Mouse (Mus musculus) lung, embryonic 14.5 days (tissue): Measurements from ENCODE around the gene Hecw2. TPM values are rescaled to one million over a fixed set of nuclear protein-coding genes. Genes with fewer than 3 reads are reported as not detected.

Experiments used
- ATAC-seq: fragments of 200-750 bp; cut with Nextera tagmentation; 2 replicates; pipeline ENCODE4 v1.8.0; 2017; ENCODE audit warnings: mild to moderate bottlenecking, moderate TSS enrichment, moderate library complexity; ENCODE audit not compliant: insufficient read depth
- DNase-seq: peaks from one replicate; pipeline ENCODE4 v3.0.0-alpha.2; 2015
- H3K27ac ChIP-seq: fragments of 300-500 bp; sonication (generic); 2 replicates; pipeline ENCODE4 v1.5.1; 2014; ENCODE audit warnings: low read depth, mild to moderate bottlenecking, moderate library complexity
- H3K27me3 ChIP-seq: fragments of 300-500 bp; sonication (generic); 2 replicates; pipeline ENCODE4 v1.6.1; 2014; ENCODE audit warnings: low read length, control low read depth; ENCODE audit not compliant: insufficient read depth
- H3K36me3 ChIP-seq: fragments of 300-500 bp; sonication (generic); 2 replicates; pipeline ENCODE4 v1.6.1; 2014; ENCODE audit warnings: control low read depth; ENCODE audit not compliant: insufficient read depth
- H3K4me1 ChIP-seq: fragments of 300-500 bp; sonication (generic); 2 replicates; pipeline ENCODE4 v1.6.1; 2014; ENCODE audit warnings: antibody characterized with exemption, control low read depth; ENCODE audit not compliant: insufficient read depth
- H3K4me2 ChIP-seq: fragments of 300-500 bp; sonication (generic); 2 replicates; pipeline ENCODE4 v1.6.1; 2014; ENCODE audit warnings: mild to moderate bottlenecking
- H3K4me3 ChIP-seq: fragments of 300-500 bp; sonication (generic); 2 replicates; pipeline ENCODE4 v1.5.1; 2014; ENCODE audit warnings: low read depth, low read length
- H3K9ac ChIP-seq: fragments of 300-500 bp; sonication (generic); 2 replicates; pipeline ENCODE4 v1.6.1; 2014
- H3K9me3 ChIP-seq: fragments of 300-500 bp; sonication (generic); 2 replicates; pipeline ENCODE4 v1.6.1; 2016; ENCODE audit warnings: low read depth, low read length, control low read depth
- CTCF ChIP-seq: IDR thresholded peaks from 2 replicates; pipeline ENCODE4 v1.5.1; 2016; ENCODE audit warnings: antibody characterized with exemption, low read depth
- WGBS: fragments of 180-500 bp; shearing (Covaris S2); extraction: QIAGEN DNeasy Blood & Tissue Kit; methylation state at CpG from one replicate; pipeline ENCODE4 v1.1.7; 2014; 5-methylcytosine and 5-hydroxymethylcytosine counted together
- polyA plus RNA-seq: library from polyadenylated mRNA; unstranded; fragments of >200 nt; fragmentation: Nextera tagmentation; extraction: Ambion mirVana; gene quantifications from 2 replicates; pipeline ENCODE4 v1.2.1, GENCODE M21; 2014

Hecw2 gene
- polyA plus RNA-seq, 1 experiment from 2014 or later, result 5.8 TPM

GRCm38 (mm10) chr1:53784291-53784720 is 410.7 kb downstream of the Hecw2 start:
- Histone ChIP-seq H3K4me1 (no peaks in the 10 kb centered on the region), H3K4me2 (peak overlapping the region; percentile 74), H3K9me3 (no peaks in the 10 kb centered on the region), H3K9ac (peak overlapping the region; percentile 86), H3K27me3 (no peaks in the 10 kb centered on the region), H3K36me3 (no peaks in the 10 kb centered on the region), H3K4me3 (peak overlapping the region; percentile 87), H3K27ac (peak overlapping the region; percentile 91)
- ATAC-seq (peak; percentile 42), DNase-seq (peak; percentile 71)
- TF ChIP-seq CTCF, result no peak
- WGBS, result under 1% methylated on average over 17 of the region's 17 CpGs

GRCm38 (mm10) chr1:53782956-53783355 is 412.0 kb downstream of the Hecw2 start:
- TF ChIP-seq CTCF, result no peak
- Histone ChIP-seq H3K9me3 (no peaks in the 10 kb centered on the region), H3K9ac (no peak overlapping the region), H3K4me1 (no peaks in the 10 kb centered on the region), H3K4me2 (no peak overlapping the region), H3K36me3 (no peaks in the 10 kb centered on the region), H3K27ac (no peak overlapping the region), H3K27me3 (no peaks in the 10 kb centered on the region), H3K4me3 (no peak overlapping the region)
- 89% methylated on average over 1 of the region's 1 CpGs for WGBS
- DNase-seq (peak; percentile 47), ATAC-seq (no peak)

- Histone ChIP-seq H3K4me3 (no peak overlapping the region), H3K9me3 (no peaks in the 10 kb centered on the region), H3K4me1 (no peaks in the 10 kb centered on the region), H3K27me3 (no peaks in the 10 kb centered on the region), H3K27ac (no peak overlapping the region), H3K9ac (no peak overlapping the region), H3K36me3 (no peaks in the 10 kb centered on the region), H3K4me2 (no peak overlapping the region)
- ATAC-seq (no peak), DNase-seq (no peak)
- WGBS, result 68% methylated on average over 3 of the region's 3 CpGs
- no peak for TF ChIP-seq CTCF
Measured at GRCm38 (mm10) chr1:53782079-53782478, 412.9 kb downstream of the Hecw2 start.

DNA sequence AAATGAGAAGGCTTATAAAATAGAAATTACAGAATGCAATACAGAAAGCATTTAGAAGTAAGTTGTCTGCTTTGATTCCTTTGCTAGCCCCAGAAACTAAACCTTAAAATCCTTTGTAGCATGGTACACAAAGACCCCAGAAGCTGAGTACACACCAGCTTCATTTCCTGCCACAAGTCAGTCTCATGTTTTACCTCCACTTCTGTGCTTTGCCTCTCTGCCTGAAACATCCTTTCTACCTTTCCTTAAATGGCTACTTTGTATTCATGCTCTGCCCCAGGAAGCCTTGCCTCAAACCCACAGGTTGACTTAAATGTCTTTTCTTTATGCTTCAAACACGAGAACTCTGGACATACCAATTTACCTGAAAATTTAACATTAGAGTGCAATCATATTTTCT is 413.7 kb downstream of the Hecw2 start:
- TF ChIP-seq CTCF, result no peak
- no peak for ATAC-seq

GRCm38 (mm10) chr1:53776176-53776905 is 418.6 kb downstream of the Hecw2 start:
- H3K4me1 ChIP-seq, result no peaks in the 10 kb centered on the region
- H3K36me3 ChIP-seq, result no peaks in the 10 kb centered on the region
- 88% methylated on average over 7 of the region's 7 CpGs for WGBS
- DNase-seq (no peak), ATAC-seq (no peak)
- no peaks in the 10 kb centered on the region for H3K9me3 ChIP-seq
- TF ChIP-seq CTCF, result no peak
- no peaks in the 10 kb centered on the region for H3K27me3 ChIP-seq
- no peak overlapping the region for H3K9ac ChIP-seq
- no peak overlapping the region for H3K4me3 ChIP-seq
- H3K4me2 ChIP-seq, result no peak overlapping the region
- H3K27ac ChIP-seq, result no peak overlapping the region

More for the DNA sequence above, 413.7 kb downstream of the Hecw2 start:
- Histone ChIP-seq H3K9ac (no peak overlapping the region), H3K9me3 (no peaks in the 10 kb centered on the region), H3K27me3 (no peaks in the 10 kb centered on the region), H3K4me2 (no peak overlapping the region), H3K4me1 (no peaks in the 10 kb centered on the region), H3K36me3 (no peaks in the 10 kb centered on the region), H3K4me3 (no peak overlapping the region), H3K27ac (no peak overlapping the region)
- 67% methylated on average over 1 of the region's 1 CpGs for WGBS
- no peak for DNase-seq

GRCm38 (mm10) chr1:53775545-53775944 is 419.4 kb downstream of the Hecw2 start:
- Histone ChIP-seq H3K27me3 (no peaks in the 10 kb centered on the region), H3K27ac (no peak overlapping the region), H3K4me3 (no peak overlapping the region), H3K4me1 (no peaks in the 10 kb centered on the region), H3K9me3 (no peaks in the 10 kb centered on the region), H3K36me3 (no peaks in the 10 kb centered on the region), H3K4me2 (no peak overlapping the region), H3K9ac (no peak overlapping the region)
- DNase-seq, result no peak
- WGBS, result 91% methylated on average over 2 of the region's 2 CpGs
- no peak for ATAC-seq
- TF ChIP-seq CTCF, result no peak

GRCm38 (mm10) chr1:53775036-53775435 is 419.9 kb downstream of the Hecw2 start:
- no peak for DNase-seq
- Histone ChIP-seq H3K4me3 (no peak overlapping the region), H3K27ac (no peak overlapping the region), H3K36me3 (no peaks in the 10 kb centered on the region), H3K9me3 (no peaks in the 10 kb centered on the region), H3K27me3 (no peaks in the 10 kb centered on the region), H3K9ac (no peak overlapping the region), H3K4me1 (no peaks in the 10 kb centered on the region), H3K4me2 (no peak overlapping the region)
- 78% methylated on average over 6 of the region's 6 CpGs for WGBS
- TF ChIP-seq CTCF, result no peak
- ATAC-seq, result no peak
